Mouse (Mus musculus): Measurements from ENCODE around the gene Sbno2. TPM values are rescaled to one million over a fixed set of nuclear protein-coding genes. Genes with fewer than 3 reads are reported as not detected.

Gene Sbno2
- total RNA-seq, 2 experiments from 2014 or later = 19.8 to 21.3 TPM

GRCm38 (mm10) chr10:80142530-80142925 is 37.2 kb upstream of the Sbno2 start:
- DNase-seq (ENCODE audit: low spot score in 2 of 2) = no peak

GRCm38 (mm10) chr10:80141786-80142529 is 36.6 kb upstream of the Sbno2 start:
- peak; percentile 83 to 97 for DNase-seq (ENCODE audit: low spot score in 2 of 2)

GRCm38 (mm10) chr10:80141243-80141642 is 35.9 kb upstream of the Sbno2 start:
- peak; percentile 92 to 96 for DNase-seq (ENCODE audit: low spot score in 2 of 2)

- DNase-seq (ENCODE audit: low spot score in 2 of 2) = no peak
Observed at GRCm38 (mm10) chr10:80140666-80141035, 35.3 kb upstream of the Sbno2 start, which contains the start of gene Cbarp. TSS of gene Cbarp (minus strand) at chr10:80140835.

GRCm38 (mm10) chr10:80139975-80140665 is 34.7 kb upstream of the Sbno2 start:
- no peak for DNase-seq (ENCODE audit: low spot score in 2 of 2)

- no peak for DNase-seq (ENCODE audit: low spot score in 2 of 2)
Observed at GRCm38 (mm10) chr10:80139439-80139775, 34.0 kb upstream of the Sbno2 start.

GRCm38 (mm10) chr10:80138553-80139438 is 33.4 kb upstream of the Sbno2 start, which contains the start of gene Atp5d:
TSS of gene Atp5d (plus strand) at chr10:80138632.
- peak in 1 of 2 experiments; percentile 53 for DNase-seq (ENCODE audit: low spot score in 2 of 2)

- DNase-seq (ENCODE audit: low spot score in 2 of 2) = peak in 1 of 2 experiments; percentile 60
Observed at GRCm38 (mm10) chr10:80137626-80138552, 32.5 kb upstream of the Sbno2 start.

- peak in 1 of 2 experiments; percentile 46 for DNase-seq (ENCODE audit: low spot score in 2 of 2)
Observed at GRCm38 (mm10) chr10:80136952-80137625, 31.7 kb upstream of the Sbno2 start.

GRCm38 (mm10) chr10:80136179-80136951 is 31.0 kb upstream of the Sbno2 start:
- no peak for DNase-seq (ENCODE audit: low spot score in 2 of 2)

GRCm38 (mm10) chr10:80135641-80136040 is 30.3 kb upstream of the Sbno2 start:
- no peak for DNase-seq (ENCODE audit: low spot score in 2 of 2)

- DNase-seq (ENCODE audit: low spot score in 2 of 2) = no peak
Observed at GRCm38 (mm10) chr10:80135161-80135560, 29.8 kb upstream of the Sbno2 start.

- DNase-seq (ENCODE audit: low spot score in 2 of 2) = no peak
Observed at GRCm38 (mm10) chr10:80134421-80134820, 29.1 kb upstream of the Sbno2 start.

- DNase-seq (ENCODE audit: low spot score in 2 of 2) = no peak
Observed at GRCm38 (mm10) chr10:80133226-80133849, 28.0 kb upstream of the Sbno2 start.

GRCm38 (mm10) chr10:80131952-80132350 is 26.6 kb upstream of the Sbno2 start:
- peak in 1 of 2 experiments; percentile 47 for DNase-seq (ENCODE audit: low spot score in 2 of 2)

- DNase-seq (ENCODE audit: low spot score in 2 of 2) = peak; percentile 51 to 63
Observed at GRCm38 (mm10) chr10:80131316-80131951, 26.1 kb upstream of the Sbno2 start.

GRCm38 (mm10) chr10:80130403-80131031 is 25.1 kb upstream of the Sbno2 start:
- DNase-seq (ENCODE audit: low spot score in 2 of 2) = no peak

GRCm38 (mm10) chr10:80129846-80130245 is 24.5 kb upstream of the Sbno2 start:
- DNase-seq (ENCODE audit: low spot score in 2 of 2) = no peak

Data from layer of hippocampus, postnatal 14 days (tissue).